Mouse (Mus musculus) heart, postnatal 25 days (tissue): ENCODE measurements around the gene Fgfr2. TPM values are rescaled to one million over a fixed set of nuclear protein-coding genes. Genes with fewer than 3 reads are reported as not detected.
"Not testable (repeated sequence)": the region's sequence is repeated elsewhere in the genome, so short reads cannot be mapped to it uniquely, and the experiment has no call there.

ENCODE experiments used
- DNase-seq: peaks from one replicate; pipeline ENCODE4 v3.0.0; 2022; ENCODE audit warnings: low spot score
- intact Hi-C: fragments of 180-260 bp; cut with DNase I; formaldehyde crosslinking; loops from one replicate; pipeline ENCODE4 v1.15.1; 2025
- total RNA-seq, 2 experiments: library from RNA; stranded (reverse); gene quantifications; 2 replicates each; pipeline ENCODE4 v1.2.3; 2021

Gene Fgfr2
- total RNA-seq, 2 experiments from 2014 or later, result 1.7 to 1.8 TPM

GRCm38 (mm10) chr7:133121661-133122378 is 1.3 kb downstream of the Fgfr2 start:
- DNase-seq, result no peak
- intact Hi-C loops, result loop anchor here (5.0 to 10.0 kb wide), 3 partner anchors 45 to 457 kb away; partner anchors contain the start of genes Abraxas2 and Eef1akmt2

GRCm38 (mm10) chr7:133121080-133121607 is 2.0 kb downstream of the Fgfr2 start:
- no peak for DNase-seq
- intact Hi-C loops, result loop anchor here (5.0 to 10.0 kb wide), 3 partner anchors 44 to 456 kb away; partner anchors contain the start of genes Abraxas2 and Eef1akmt2

DNA sequence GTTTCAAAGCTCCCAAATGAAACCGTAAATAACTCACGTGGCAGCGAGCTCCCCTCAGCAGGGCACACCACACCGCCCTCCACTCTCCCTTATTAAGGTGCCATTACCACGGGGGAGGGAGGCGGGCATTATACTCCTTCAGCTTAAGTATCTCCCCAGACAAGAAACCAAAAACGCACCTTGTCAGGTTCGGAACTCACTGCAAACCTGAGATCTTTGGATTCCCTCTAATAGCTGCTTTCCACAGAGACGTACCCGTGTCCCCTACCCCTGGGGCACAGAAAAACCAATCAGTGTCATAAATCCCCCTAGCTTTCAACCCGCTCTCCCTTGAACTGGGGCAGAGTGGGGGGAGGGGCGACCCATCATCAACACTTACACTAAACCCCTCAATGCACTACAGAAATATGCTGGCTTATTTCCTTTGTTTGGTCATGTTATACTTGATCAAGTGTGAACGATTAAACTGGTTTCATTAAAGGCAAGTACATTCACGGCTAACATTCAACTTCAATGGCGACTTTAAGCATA is 2.9 kb downstream of the Fgfr2 start:
- intact Hi-C loops, result loop anchor here (5.0 to 10.0 kb wide), 3 partner anchors 43 to 455 kb away; partner anchors contain the start of genes Abraxas2 and Eef1akmt2
- DNase-seq, result no peak

DNA sequence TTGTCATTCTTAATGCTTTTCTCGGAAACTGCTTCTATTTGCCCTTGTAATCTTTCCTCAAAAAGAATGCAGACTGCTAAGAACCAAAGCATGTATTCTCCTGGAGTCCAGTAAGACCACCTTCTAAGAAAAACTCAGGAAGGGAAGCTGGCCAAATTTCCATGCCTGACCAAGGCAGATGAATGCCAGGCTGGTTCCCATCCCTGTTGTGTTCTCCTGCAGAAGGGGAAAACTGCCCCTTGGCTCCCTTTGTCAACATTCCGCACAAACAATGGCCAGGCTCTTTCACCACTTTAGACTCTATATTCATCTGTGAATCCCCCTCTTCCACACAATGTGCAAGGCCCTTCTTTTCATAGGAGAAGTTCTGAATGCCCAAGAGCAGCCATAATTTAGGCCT is 5.3 kb downstream of the Fgfr2 start:
- no peak for DNase-seq
- intact Hi-C loops, result no loop called here

GRCm38 (mm10) chr7:133116542-133116941 is 6.6 kb downstream of the Fgfr2 start:
- intact Hi-C loops, result no loop called here

DNA sequence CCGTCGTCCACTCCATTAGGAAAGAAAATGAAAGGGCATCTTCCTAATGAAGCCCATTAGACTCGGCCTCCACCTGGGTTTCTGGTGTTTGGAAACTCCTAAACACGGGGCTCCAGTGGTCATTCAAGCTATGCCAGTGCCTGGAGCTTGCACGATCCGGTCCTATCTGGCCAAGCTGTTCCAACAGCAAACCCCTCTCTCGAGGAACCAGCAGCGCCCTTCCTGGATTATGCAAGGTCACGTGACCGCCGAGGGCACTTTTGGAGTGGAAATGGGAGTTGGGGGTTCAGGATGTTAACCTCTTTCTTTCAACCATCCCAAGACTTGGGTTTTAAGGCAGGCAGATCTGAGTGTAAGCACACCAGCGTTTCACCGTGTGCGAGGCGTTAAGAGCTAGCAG is 7.3 kb downstream of the Fgfr2 start:
- DNase-seq, result no peak
- intact Hi-C loops, result no loop called here

More at GRCm38 (mm10) chr7:133116542-133116941, 6.6 kb downstream of the Fgfr2 start:
- no peak for DNase-seq

GRCm38 (mm10) chr7:133114847-133115470 is 8.2 kb downstream of the Fgfr2 start:
- intact Hi-C loops, result no loop called here
- no peak for DNase-seq

DNA sequence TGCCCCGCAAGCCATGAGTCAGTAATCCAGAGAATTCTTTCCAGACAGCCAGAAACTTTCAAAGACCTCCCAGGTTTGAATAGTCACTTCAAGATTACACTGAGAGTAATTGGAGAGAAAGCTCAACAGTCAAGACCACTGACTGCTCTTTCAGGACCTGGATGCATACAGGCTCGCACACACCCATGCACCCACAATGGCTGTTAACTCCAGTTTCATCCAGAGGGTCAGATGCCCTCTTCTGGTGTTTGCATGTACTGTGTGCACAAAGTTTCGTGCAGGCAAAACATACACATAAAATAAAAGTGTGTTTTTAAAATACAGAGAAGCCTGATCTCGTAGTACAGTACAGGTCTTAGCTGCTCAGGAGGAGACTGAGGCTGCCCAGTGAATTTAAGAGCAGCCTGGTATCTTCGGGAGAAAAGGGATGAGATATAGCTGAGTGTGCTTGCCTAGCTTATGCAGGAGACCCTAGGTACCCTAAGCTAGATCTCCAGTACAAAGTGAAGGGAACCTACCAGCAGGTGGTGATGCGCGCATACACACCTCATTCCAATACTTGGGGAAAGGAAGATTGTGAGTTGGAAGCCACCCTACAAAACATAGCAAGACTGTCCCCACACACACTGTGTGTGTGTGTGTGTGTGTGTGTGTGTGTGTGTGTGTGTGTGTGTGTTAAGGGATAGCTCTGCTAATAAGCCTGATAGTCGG is 9.8 kb downstream of the Fgfr2 start:
- intact Hi-C loops, result no loop called here
- DNase-seq, result no peak

DNA sequence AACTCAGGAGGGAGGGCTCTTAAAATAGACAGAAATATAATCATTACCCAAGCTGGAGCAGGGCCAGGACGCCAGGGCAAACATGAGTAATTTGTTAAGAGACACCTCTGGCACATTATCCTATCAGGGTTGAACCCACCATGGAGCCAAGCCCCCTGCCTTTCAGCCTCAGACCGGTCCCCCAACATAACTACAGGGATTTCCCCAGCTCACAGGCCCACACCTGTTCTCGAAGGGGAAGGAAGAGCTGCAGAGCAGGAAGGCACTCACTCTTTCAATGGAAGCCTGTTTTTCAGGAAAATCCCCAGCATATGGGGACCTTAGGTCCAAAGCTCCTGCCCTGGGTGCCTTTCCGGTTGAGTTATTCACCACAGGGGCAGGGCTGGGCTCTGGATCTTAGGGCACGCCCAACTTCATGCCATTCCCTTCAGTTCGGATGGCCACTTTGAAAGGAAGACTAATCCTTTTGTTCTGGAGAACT is 10.8 kb downstream of the Fgfr2 start:
- intact Hi-C loops, result no loop called here
- no peak for DNase-seq

GRCm38 (mm10) chr7:133109442-133109841 is 13.7 kb downstream of the Fgfr2 start:
- no peak for DNase-seq
- intact Hi-C loops, result no loop called here

GRCm38 (mm10) chr7:133108695-133109094 is 14.5 kb downstream of the Fgfr2 start:
- DNase-seq, result no peak
- intact Hi-C loops, result no loop called here

- no peak for DNase-seq
- intact Hi-C loops, result no loop called here
These were observed 20.6 kb downstream of the Fgfr2 start for GRCm38 (mm10) chr7:133102578-133102977.

GRCm38 (mm10) chr7:133101070-133101469 is 22.1 kb downstream of the Fgfr2 start:
- intact Hi-C loops, result no loop called here

GRCm38 (mm10) chr7:133100178-133100577 is 23.0 kb downstream of the Fgfr2 start:
- no peak for DNase-seq
- intact Hi-C loops, result no loop called here

More at GRCm38 (mm10) chr7:133101070-133101469, 22.1 kb downstream of the Fgfr2 start:
- no peak for DNase-seq

DNA sequence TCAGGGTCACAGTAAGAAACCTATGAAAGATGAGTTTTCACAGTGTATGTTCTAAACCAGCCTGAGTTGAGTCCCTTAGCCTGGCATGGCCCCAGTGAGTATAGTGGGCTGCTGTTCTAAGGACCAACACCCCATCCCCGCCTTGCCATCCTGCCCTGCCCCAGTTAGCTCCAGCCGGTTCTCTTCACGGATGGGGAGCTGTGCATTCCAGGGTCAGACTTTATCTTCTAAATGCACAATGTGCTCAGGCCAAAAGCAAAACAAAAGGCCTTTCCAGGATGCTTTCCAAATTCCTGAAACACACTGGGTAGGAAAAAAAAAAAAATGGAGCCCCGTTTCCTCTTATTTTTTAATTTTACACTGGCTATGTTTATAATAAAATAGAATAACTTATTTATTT is 23.9 kb downstream of the Fgfr2 start:
- intact Hi-C loops, result no loop called here
- DNase-seq, result no peak

DNA sequence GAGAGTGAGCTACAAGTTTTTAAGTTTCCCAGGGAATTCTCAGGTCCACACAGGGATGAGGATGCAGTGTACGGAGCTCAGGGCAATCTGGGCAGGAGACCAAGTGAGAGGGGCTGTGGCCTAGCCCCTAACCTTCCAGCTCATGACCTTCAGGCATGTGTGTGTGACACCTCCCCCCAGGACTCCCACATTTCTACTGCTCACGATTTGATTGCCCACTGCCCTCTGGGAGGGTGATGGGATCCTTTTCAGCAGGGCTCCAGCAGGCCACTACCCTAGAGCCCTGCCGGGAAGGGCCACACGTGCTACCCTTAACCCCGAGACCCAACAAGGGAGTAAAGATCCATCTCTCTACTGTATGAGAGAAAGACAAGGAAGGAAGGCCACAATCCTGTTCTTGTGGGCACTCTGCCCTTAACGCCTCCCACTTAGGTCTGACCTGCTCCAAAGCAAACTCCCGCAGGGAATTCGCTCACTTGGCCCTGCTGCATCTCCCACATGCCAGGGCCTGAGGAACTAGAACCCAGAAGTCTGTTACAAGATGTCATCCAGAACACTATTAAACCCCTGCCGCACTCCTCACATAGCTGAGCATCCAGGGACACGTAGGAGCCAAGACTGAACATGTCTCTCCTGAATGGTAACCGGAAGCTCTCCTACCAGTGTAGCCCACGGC is 24.9 kb downstream of the Fgfr2 start:
- intact Hi-C loops, result no loop called here
- DNase-seq, result no peak

- intact Hi-C loops, DNase-seq: not testable (repeated sequence)
These were observed 27.5 kb downstream of the Fgfr2 start for GRCm38 (mm10) chr7:133095610-133096009.

DNA sequence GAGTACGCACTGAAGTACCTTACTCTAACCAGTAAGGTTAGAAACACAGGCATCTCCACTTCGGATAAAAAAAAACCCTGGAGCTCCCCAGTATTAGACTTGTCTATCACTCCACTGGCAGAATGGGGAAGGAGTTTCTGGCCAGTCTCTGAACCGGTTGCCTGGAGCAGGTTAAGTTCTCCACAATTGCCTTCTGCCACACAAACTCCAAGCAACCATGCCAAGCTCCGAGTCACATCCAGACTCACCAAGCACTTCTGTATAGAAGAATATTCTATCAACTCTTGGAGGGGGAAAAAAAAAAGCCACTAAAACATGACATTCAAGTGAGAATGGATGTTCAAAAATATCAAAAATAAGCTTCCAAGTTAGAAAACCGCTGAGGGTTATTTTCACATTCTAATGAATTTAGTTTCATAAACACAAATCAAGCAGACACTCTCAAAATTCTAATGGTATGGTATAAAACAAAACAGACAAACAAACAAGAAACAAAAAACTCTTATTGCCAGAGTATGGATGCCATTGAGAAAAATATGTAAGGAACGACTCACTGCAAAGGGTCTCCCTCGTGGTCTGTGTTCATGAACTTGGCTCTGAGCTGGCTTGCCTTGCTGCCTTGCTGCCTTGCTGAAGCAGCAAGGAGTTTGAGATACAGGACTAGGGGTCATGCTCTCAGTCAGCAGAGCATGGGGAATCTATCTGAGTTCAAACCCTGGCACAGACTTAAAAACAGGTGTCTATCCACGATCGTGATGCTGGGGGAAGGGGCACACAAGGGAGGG is 28.2 kb downstream of the Fgfr2 start:
- DNase-seq, result no peak
- intact Hi-C loops, result no loop called here

DNA sequence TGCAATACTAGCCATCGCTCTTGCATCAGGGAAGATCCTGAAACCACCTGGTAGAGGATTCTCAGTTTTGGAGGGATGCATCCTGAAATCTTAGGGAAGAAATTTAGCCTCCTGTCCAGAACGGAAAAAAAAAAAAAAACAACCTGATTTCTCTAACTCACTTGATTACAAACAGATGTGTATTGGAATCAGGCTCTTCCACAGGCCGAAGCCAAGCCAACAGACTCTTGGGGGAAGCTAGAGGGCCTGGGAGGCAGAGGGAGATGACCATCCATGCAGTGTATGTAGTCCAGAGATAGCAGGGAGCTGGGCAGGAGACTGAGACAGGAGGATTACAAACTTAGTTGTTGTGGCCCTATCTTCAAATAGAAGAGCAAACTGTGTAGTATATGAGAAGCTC is 29.0 kb downstream of the Fgfr2 start:
- intact Hi-C loops, result no loop called here
- DNase-seq, result no peak
